Mouse (Mus musculus) heart, postnatal 0 days (tissue): ENCODE measurements around the gene Milr1.

Experiments used
- CTCF ChIP-seq: IDR thresholded peaks from 2 replicates; pipeline ENCODE4 v1.5.1; 2016; ENCODE audit warnings: antibody characterized with exemption, control low read depth, low read depth
- EP300 ChIP-seq: IDR thresholded peaks from 2 replicates; pipeline ENCODE4 v1.6.1; 2016; ENCODE audit warnings: antibody characterized with exemption, low read depth

DNA sequence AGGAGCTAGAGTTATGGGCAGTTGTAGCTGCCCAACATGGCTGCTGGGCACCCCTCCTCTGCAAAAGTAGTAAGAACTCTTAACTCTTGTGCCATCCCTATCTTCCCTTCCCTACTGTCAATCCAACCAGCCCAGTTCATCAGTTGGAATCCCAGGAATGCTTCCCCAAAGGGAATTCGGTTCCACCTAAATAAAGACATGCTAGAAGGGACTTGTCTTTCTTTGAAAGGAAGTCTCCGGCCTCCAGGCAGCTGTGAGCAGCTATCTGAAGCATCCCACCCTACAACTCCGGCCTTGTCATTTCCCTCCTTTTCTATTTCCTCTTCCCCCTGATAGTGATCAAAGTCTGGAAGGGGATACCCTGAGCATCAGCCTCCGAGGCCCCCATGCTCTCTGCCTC, 44.8 kb upstream of the Milr1 start:
- TF ChIP-seq CTCF (no peak), EP300 (no peak)
